Mouse (Mus musculus): ENCODE data around the gene Prkrip1.

Prkrip1 gene

GRCm38 (mm10) chr5:136198474-136199391, at the start of gene Prkrip1:
Gene Prkrip1 (minus strand): TSS chr5:136198963.
- DNase-seq: peak; percentile 93

DNA sequence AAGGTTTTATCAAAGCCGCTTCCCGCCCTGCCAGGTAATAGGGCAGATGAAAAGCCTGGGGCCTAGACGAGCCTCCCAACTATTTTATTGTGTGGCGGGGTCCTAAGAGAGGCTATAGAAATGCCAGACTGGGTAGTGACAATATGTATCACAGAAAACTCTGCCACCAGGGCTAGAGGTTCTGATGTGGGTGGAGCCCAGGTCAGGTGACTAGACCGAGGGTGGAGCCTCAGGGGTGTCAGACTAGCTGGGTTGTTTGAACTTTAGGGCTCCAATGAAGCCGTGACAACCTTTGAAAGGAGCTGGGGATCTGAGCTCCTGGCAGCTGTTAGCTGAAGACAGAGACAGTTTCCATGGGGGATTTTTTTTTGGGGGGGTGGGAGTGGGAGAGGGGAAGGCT, 49.7 kb upstream of the Prkrip1 start:
- DNase-seq: no peak

GRCm38 (mm10) chr5:136246452-136246838, 47.7 kb upstream of the Prkrip1 start, which contains the start of gene Sh2b2:
Gene Sh2b2 (minus strand): TSS chr5:136246556.
- no peak for DNase-seq

GRCm38 (mm10) chr5:136245541-136246451, 47.0 kb upstream of the Prkrip1 start:
- no peak for DNase-seq

GRCm38 (mm10) chr5:136244762-136245540, 46.2 kb upstream of the Prkrip1 start:
- peak; percentile 33 for DNase-seq

DNA sequence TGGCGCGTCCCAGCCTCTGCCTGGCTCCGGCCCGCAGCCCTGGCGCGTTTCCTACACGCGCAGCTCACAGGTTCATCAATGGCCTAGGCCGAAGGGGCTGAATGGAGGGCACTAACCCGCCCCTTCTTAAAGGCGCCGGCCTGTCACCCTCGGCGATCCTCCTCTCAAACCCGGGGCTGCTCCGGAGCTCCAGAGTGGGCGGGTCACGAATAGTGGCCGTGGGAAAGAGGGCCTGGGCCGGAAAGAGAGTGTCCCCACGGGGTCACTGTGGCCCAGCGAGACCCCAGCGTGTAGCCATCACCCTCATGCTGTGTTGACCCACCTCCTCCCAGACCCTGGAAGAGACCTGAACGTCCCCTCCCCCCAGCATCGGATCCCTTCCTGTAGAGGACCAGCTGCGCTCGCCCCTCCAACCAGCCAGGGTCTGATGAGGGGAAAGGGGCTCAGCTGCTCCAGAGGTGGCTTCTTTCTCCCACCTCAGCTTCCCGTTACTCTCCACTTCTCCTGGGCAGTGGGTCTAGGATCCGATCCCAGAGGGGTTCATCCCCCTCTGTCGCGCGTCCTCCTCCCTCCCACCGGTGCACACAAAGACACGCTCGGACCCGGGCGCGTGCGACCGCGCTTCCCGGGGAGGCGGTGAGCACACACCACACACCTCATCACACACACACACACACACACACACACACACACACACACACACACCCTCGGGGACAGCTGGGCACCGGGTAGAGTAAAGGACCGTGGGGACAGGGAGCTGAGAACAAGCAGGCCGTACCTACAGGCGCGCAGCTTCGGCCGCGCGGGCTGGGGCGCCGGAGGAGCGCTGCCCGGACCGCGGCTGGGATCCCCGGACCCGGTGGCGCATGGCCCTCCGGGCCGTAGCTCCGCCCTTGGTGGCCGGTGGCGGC, 45.3 kb upstream of the Prkrip1 start:
- peak; percentile 17 for DNase-seq

DNA sequence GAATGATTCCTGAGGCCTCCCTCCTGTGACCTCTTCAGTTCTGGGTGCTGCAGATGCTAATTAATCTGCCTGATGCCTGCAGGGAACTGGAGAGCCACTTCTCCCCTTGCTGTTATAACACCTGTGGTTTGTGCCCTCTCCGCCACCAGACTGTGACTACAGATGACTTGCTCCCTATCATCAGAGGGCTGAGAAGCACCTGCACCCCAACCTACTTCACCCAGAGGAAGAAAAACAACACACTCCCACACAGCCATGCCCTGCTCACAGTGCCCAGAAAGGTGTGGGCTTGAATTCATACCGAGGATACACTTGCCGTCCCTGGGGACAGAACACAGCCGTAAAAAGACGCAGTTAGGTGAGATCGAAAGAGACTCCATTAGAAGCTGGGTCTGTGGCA, 42.4 kb upstream of the Prkrip1 start:
- no peak for DNase-seq

DNA sequence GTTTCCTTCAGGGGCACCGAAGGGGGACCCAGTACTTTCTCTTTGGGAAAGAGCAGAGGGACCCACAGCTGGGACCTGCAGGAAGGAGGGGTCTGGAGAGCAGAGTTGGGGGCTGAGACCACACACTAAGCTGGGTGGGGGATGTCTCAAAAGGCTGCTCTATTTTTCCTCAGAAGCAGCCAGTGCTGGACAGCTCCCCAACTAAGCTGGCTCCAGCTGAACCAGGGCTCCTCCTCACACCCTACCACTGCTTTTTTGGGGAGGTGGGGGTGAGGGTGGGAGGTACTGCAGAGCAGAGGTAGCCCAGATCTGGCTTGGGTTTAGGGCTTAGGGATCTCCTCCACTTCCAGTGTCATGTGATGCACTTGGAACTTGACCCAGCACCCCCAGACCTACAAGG, 41.6 kb upstream of the Prkrip1 start:
- DNase-seq: no peak

GRCm38 (mm10) chr5:136237607-136238006, 38.8 kb upstream of the Prkrip1 start:
- no peak for DNase-seq

- no peak for DNase-seq
Observed at GRCm38 (mm10) chr5:136236611-136237010, 37.8 kb upstream of the Prkrip1 start.

GRCm38 (mm10) chr5:136230348-136231035, 31.7 kb upstream of the Prkrip1 start:
- DNase-seq: no peak

- no peak for DNase-seq
Observed at GRCm38 (mm10) chr5:136226246-136226876, 27.6 kb upstream of the Prkrip1 start.

GRCm38 (mm10) chr5:136218585-136218984, 19.8 kb upstream of the Prkrip1 start:
- no peak for DNase-seq

- DNase-seq: no peak
Observed at GRCm38 (mm10) chr5:136217932-136218381, 19.2 kb upstream of the Prkrip1 start.

DNA sequence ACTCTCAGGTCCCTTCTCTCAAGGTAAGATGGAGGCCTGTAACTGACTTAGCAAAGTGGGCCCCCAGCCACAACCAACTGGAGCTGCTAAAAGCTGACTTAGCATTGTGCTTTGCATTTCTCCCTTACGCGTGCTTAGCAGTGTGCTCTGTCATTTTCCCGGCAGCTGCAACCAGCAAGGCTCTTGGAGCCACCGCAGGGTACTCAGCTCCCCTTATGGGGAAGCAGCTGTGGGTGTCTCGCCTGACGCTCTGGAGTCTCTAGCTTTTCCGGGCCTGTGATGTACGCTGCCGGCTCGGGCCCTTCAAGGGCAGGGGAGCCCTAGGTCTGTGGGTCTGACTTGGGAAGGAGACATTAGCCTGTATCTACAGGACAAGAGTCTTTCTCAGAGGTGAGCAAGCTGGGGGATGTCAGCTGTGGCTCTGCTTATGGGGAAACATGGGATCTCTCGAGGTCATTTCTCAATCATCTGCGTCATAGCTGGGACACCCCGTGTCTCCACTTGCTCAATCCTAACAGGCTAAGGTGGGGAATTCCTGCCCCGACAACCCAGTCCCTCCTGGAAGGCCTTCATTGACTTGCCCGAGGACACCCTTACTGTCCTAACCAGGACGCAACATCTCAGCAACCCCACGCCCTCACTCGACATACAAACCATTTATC, 18.4 kb upstream of the Prkrip1 start:
- DNase-seq: no peak

- DNase-seq: no peak
Observed at GRCm38 (mm10) chr5:136215958-136216357, 17.2 kb upstream of the Prkrip1 start.

GRCm38 (mm10) chr5:136215211-136215610, 16.4 kb upstream of the Prkrip1 start:
- no peak for DNase-seq

- DNase-seq: no peak
Observed at GRCm38 (mm10) chr5:136213716-136214115, 15.0 kb upstream of the Prkrip1 start.

- DNase-seq: no peak
Observed at GRCm38 (mm10) chr5:136212716-136213115, 14.0 kb upstream of the Prkrip1 start.
